Mouse (Mus musculus) MEL (cell line): ENCODE results near the gene Ccdc151. TPM values are rescaled to one million over a fixed set of nuclear protein-coding genes. Genes with fewer than 3 reads are reported as not detected.

Experiments
- DNase-seq: peaks from one replicate; pipeline ENCODE4 v3.0.0; 2011; ENCODE audit warnings: low read depth, low spot score
- H3K27ac ChIP-seq: 2 replicates; pipeline ENCODE4 v1.5.1; 2012; ENCODE audit warnings: low read depth, mild to moderate bottlenecking, control low read depth, low read length, moderate library complexity; ENCODE audit not compliant: control insufficient read depth
- H3K27me3 ChIP-seq, 2 experiments: fragments of 150-350 bp in 1 of 2; sonication (generic) in 1 of 2; 2 replicates each; pipeline ENCODE4 v1.6.1; 2012; ENCODE audit warnings: low read length in 2 of 2, mild to moderate bottlenecking in 2 of 2, improper control_type of control experiment in 1 of 2, moderate library complexity in 1 of 2; ENCODE audit not compliant: insufficient read depth in 2 of 2, control insufficient read depth in 1 of 2
- H3K36me3 ChIP-seq, 2 experiments: 2 replicates each; pipeline ENCODE4 v1.6.1; 2012 to 2014; ENCODE audit warnings: low read length in 2 of 2, improper control_type of control experiment in 1 of 2, inconsistent platforms in 1 of 2, mild to moderate bottlenecking in 1 of 2; ENCODE audit not compliant: insufficient read depth in 2 of 2, control insufficient read depth in 1 of 2
- H3K4me1 ChIP-seq, 2 experiments: fragments of 150-350 bp in 1 of 2; sonication (generic) in 1 of 2; 2 replicates each; pipeline ENCODE4 v1.6.1; 2012; ENCODE audit warnings: low read length in 2 of 2, improper control_type of control experiment in 1 of 2, mild to moderate bottlenecking in 1 of 2; ENCODE audit not compliant: insufficient read depth in 2 of 2, control insufficient read depth in 1 of 2
- H3K4me3 ChIP-seq, 2 experiments: fragments of 150-350 bp in 1 of 2; sonication (generic) in 1 of 2; 2 replicates each; pipeline ENCODE4 v1.5.1; 2012; ENCODE audit warnings: low read depth in 2 of 2, low read length in 2 of 2, mild to moderate bottlenecking in 2 of 2, moderate library complexity in 2 of 2, control low read depth in 1 of 2, improper control_type of control experiment in 1 of 2; ENCODE audit not compliant: control insufficient read depth in 1 of 2, insufficient read depth in 1 of 2
- H3K79me2 ChIP-seq: 2 replicates; pipeline ENCODE4 v1.6.1; 2012; ENCODE audit warnings: mild to moderate bottlenecking, low read length, moderate library complexity; ENCODE audit not compliant: control insufficient read depth, poor library complexity, insufficient read depth
- H3K9ac ChIP-seq: 2 replicates; pipeline ENCODE4 v1.6.1; 2012; ENCODE audit warnings: low read depth, mild to moderate bottlenecking, control low read depth, low read length, moderate library complexity; ENCODE audit not compliant: control insufficient read depth, poor library complexity, severe bottlenecking
- H3K9me3 ChIP-seq: fragments of 150-350 bp; sonication (generic); replicated peaks from 2 replicates; pipeline ENCODE4 v1.6.1; 2012; ENCODE audit warnings: mild to moderate bottlenecking, low read length, improper control_type of control experiment, moderate library complexity; ENCODE audit not compliant: insufficient read depth
- CHD2 ChIP-seq: IDR thresholded peaks from 2 replicates; pipeline ENCODE4 v1.6.1; 2011; ENCODE audit warnings: low read length, improper control_type of control experiment
- CTCF ChIP-seq, 3 experiments: IDR thresholded peaks in 2 of 3; conservative IDR thresholded peaks in 1 of 3; 2 replicates each; pipeline ENCODE4 v1.5.1; 2011 to 2012; ENCODE audit warnings: low read length in 3 of 3, low read depth in 2 of 3, mild to moderate bottlenecking in 2 of 3, improper control_type of control experiment in 1 of 3, inconsistent platforms in 1 of 3, mixed read lengths in 1 of 3, moderate library complexity in 1 of 3; ENCODE audit not compliant: control insufficient read depth in 1 of 3, insufficient read depth in 1 of 3, poor library complexity in 1 of 3, severe bottlenecking in 1 of 3
- E2F4 ChIP-seq: IDR thresholded peaks from 2 replicates; pipeline ENCODE4 v1.6.1; 2011; ENCODE audit warnings: low read depth, low read length, improper control_type of control experiment, borderline replicate concordance
- ELF1 ChIP-seq: IDR thresholded peaks from 2 replicates; pipeline ENCODE4 v1.6.1; 2014; ENCODE audit warnings: low read depth, mild to moderate bottlenecking, inconsistent platforms, low read length, improper control_type of control experiment, moderate library complexity
- EP300 ChIP-seq, 2 experiments: IDR thresholded peaks; 2 replicates each; pipeline ENCODE4 v1.6.1; 2011; ENCODE audit warnings: improper control_type of control experiment in 2 of 2, low read length in 2 of 2, low read depth in 1 of 2, mild to moderate bottlenecking in 1 of 2
- GABPA ChIP-seq: IDR thresholded peaks from 2 replicates; pipeline ENCODE4 v1.6.1; 2012; ENCODE audit warnings: low read depth, mild to moderate bottlenecking, inconsistent platforms, low read length, improper control_type of control experiment, moderate library complexity
- HCFC1 ChIP-seq: IDR thresholded peaks from 2 replicates; pipeline ENCODE4 v1.6.1; 2012; ENCODE audit warnings: low read depth, mild to moderate bottlenecking, inconsistent platforms, low read length, improper control_type of control experiment, moderate library complexity
- MXI1 ChIP-seq: IDR thresholded peaks from 2 replicates; pipeline ENCODE4 v1.6.1; 2011; ENCODE audit warnings: mild to moderate bottlenecking, low read depth, low read length, improper control_type of control experiment
- MYC ChIP-seq: IDR thresholded peaks from 2 replicates; pipeline ENCODE4 v1.6.1; 2011; ENCODE audit warnings: low read depth, mild to moderate bottlenecking, low read length, improper control_type of control experiment, moderate library complexity
- NELFE ChIP-seq: IDR thresholded peaks from 2 replicates; pipeline ENCODE4 v1.6.1; 2011; ENCODE audit warnings: low read depth, low read length, improper control_type of control experiment
- POLR2A ChIP-seq, 2 experiments: IDR thresholded peaks; 2 replicates each; pipeline ENCODE4 v1.6.1; 2011 to 2012; ENCODE audit warnings: low read length in 2 of 2, mild to moderate bottlenecking in 2 of 2, control low read depth in 1 of 2, improper control_type of control experiment in 1 of 2, low read depth in 1 of 2, moderate library complexity in 1 of 2; ENCODE audit not compliant: control insufficient read depth in 1 of 2, insufficient read depth in 1 of 2, poor library complexity in 1 of 2
- POLR2AphosphoS2 ChIP-seq: IDR thresholded peaks from 2 replicates; pipeline ENCODE4 v1.6.1; 2011; ENCODE audit warnings: low read length, improper control_type of control experiment
- RAD21 ChIP-seq: IDR thresholded peaks from 2 replicates; pipeline ENCODE4 v1.6.1; 2011; ENCODE audit warnings: mild to moderate bottlenecking, low read depth, low read length, improper control_type of control experiment
- SMC3 ChIP-seq: IDR thresholded peaks from 2 replicates; pipeline ENCODE4 v1.6.1; 2011; ENCODE audit warnings: low read depth, low read length, improper control_type of control experiment
- TAL1 ChIP-seq: IDR thresholded peaks from 2 replicates; pipeline ENCODE4 v1.6.1; 2012; ENCODE audit warnings: mild to moderate bottlenecking, inconsistent platforms, low read length, moderate library complexity, mixed read lengths
- TBP ChIP-seq: IDR thresholded peaks from 2 replicates; pipeline ENCODE4 v1.8.0; 2011; ENCODE audit warnings: low read depth, low read length, improper control_type of control experiment
- TCF12 ChIP-seq: IDR thresholded peaks from 2 replicates; pipeline ENCODE4 v1.6.1; 2014; ENCODE audit warnings: low read depth, mild to moderate bottlenecking, inconsistent platforms, low read length, improper control_type of control experiment, moderate library complexity
- ZC3H11A ChIP-seq: IDR thresholded peaks from 2 replicates; pipeline ENCODE4 v1.6.1; 2012; ENCODE audit warnings: low read depth, mild to moderate bottlenecking, inconsistent platforms, low read length, improper control_type of control experiment
- ZKSCAN1 ChIP-seq: IDR thresholded peaks from 2 replicates; pipeline ENCODE4 v1.6.1; 2012; ENCODE audit warnings: low read depth, mild to moderate bottlenecking, inconsistent platforms, low read length, improper control_type of control experiment, moderate library complexity
- polyA plus RNA-seq, 2 experiments: library from polyadenylated mRNA; stranded (reverse) in 1 of 2; unstranded in 1 of 2; fragments of >175 nt in 1 of 2; fragments of >200 nt in 1 of 2; gene quantifications; 2 replicates each; pipeline versions ENCODE4 v1.2.1 to v1.2.4; 2012; ENCODE audit warnings: low replicate concordance in 2 of 2, low read depth in 1 of 2; ENCODE audit not compliant: insufficient read length in 2 of 2, insufficient read depth in 1 of 2, missing spikeins in 1 of 2
- total RNA-seq: library from RNA; depleted of rRNA; stranded (reverse); fragments of 300-350 nt; gene quantifications from 2 replicates; pipeline ENCODE4 v1.2.3, GENCODE M21; 2012

The Ccdc151 gene
- total and polyA plus RNA-seq, 3 experiments: 0.19 to 0.99 TPM; not detected in 1

DNA sequence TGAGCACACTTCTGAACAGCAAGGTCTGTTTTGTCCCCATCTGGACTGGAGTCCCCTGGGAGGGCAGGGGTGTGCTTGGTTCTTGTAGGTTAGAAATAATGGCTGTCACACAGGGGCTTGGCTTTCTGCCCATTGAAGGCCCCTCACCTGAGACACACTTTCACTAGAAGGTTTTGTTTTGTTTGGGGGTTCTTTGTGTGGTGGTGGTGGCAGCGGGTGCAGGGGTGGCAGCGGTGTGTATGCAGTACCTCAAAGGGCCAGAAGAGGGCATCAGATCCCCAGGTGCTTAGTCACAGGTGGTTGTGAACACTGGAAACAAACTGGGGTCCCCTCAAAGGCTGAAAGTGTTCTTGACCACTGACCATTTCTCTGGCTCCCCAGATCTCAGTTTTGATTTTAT, 24.5 kb downstream of the Ccdc151 start (continued):
- no peak for TF ChIP-seq ELF1

GRCm38 (mm10) chr9:21977331-21977730, 25.1 kb downstream of the Ccdc151 start:
- peaks cover 8 to 9% of the 10 kb centered on the region in 2 experiments; a peak in 3 of 4 replicates for H3K27me3 ChIP-seq
- TF ChIP-seq ELF1: no peak
- TF ChIP-seq ZC3H11A: no peak
- TF ChIP-seq TAL1: no peak
- TF ChIP-seq, all 39 proteins: peak for 0
- H3K4me1 ChIP-seq: no peaks in the 10 kb centered on the region

DNA sequence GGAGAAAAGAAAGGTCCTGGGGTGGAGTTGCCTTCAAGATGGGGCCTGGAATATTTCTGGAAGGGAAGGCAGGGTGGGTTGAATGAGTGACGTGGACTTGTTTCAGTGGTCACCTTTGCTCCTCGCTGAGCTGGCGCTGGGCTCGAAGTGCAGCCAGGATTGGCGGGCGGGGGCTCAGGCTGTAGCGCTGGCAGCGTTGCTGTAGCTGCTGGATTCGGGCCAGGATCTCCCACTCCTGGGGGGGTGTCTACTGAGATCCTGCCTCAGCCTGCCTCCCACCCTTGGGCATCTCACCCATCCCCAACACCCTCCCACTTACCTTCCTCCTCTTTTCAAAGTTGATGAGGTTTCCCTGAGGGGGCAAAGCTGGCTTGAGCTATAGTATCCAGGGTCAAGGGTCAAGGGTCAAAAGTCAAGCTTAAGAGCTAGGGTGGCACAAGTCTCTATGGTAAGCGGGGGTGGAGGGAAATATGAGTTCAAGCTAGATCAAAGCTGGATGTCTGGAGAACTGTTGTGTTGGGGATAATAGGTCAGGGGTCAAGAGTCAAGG, 25.7 kb downstream of the Ccdc151 start:
- Histone ChIP-seq H3K9ac (no peak overlapping the region), H3K27ac (no peak overlapping the region), H3K9me3 (no peaks in the 10 kb centered on the region), H3K27me3 (peaks cover 4 to 5% of the 10 kb centered on the region in 2 experiments; a peak in 3 of 4 replicates), H3K36me3 (no peaks in the 10 kb centered on the region), H3K4me1 (no peaks in the 10 kb centered on the region), H3K79me2 (no peaks in the 10 kb centered on the region), H3K4me3 (no peak overlapping the region)
- TF ChIP-seq CTCF (IDR thresholded peaks at IDR 0.05 in 2 of 3, conservative IDR thresholded peaks at IDR 0.05 in 1 of 3; ENCODE audit: control insufficient read depth in 1 of 3, insufficient read depth in 1 of 3, low read depth in 2 of 3, low read length in 3 of 3, poor library complexity in 1 of 3, severe bottlenecking in 1 of 3) (peak in 1 of 3 experiments; percentile 3; a peak in 1 of 6 replicates), E2F4 (no peak)
- no peak for DNase-seq

More at GRCm38 (mm10) chr9:21977331-21977730, 25.1 kb downstream of the Ccdc151 start:
- Histone ChIP-seq H3K27ac (no peak overlapping the region), H3K9ac (no peak overlapping the region), H3K79me2 (no peaks in the 10 kb centered on the region), H3K9me3 (no peaks in the 10 kb centered on the region), H3K36me3 (no peaks in the 10 kb centered on the region), H3K4me3 (no peak overlapping the region)
- no peak for DNase-seq

DNA sequence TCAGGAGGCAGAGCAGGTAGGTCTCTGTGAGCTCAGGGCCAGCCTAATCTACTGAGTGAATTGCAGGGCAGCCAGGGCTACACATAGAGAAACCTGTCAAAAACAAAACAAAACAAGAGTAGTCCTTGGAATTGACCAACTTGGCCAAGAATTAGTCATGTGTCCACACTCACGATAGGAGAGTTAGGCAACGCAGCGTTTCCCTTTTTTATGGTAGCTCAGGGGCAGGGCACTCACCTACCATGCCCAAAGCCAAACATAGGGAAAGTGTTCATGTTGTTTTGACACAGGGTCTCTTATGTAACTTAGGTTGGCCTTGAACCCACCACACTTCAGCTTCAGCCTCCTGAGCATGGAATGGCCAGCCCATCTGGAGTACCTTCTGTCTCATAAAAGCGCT, 33.1 kb downstream of the Ccdc151 start:
- no peak for DNase-seq
- no peaks in the 10 kb centered on the region for H3K79me2 ChIP-seq
- H3K4me3 ChIP-seq: no peak overlapping the region
- H3K27me3 ChIP-seq: peaks cover 2 to 4% of the 10 kb centered on the region in 2 experiments; a peak in 2 of 4 replicates
- H3K9me3 ChIP-seq: no peaks in the 10 kb centered on the region
- peaks cover 0 to under 1% of the 10 kb centered on the region in 2 experiments; a peak in 2 of 4 replicates for H3K36me3 ChIP-seq
- no peak for TF ChIP-seq TCF12
- TF ChIP-seq TBP: no peak
- TF ChIP-seq POLR2AphosphoS2: no peak
- no peak for TF ChIP-seq GABPA
- no peak for TF ChIP-seq SMC3
- no peak for TF ChIP-seq RAD21
- no peak for TF ChIP-seq HCFC1
- TF ChIP-seq MYC: no peak
- TF ChIP-seq MXI1: no peak
- TF ChIP-seq NELFE: no peak
- no peak for TF ChIP-seq ZKSCAN1
- no peak for TF ChIP-seq POLR2A (IDR thresholded peaks at IDR 0.05; ENCODE audit: control insufficient read depth in 1 of 2, insufficient read depth in 1 of 2, low read depth in 1 of 2, low read length in 2 of 2, poor library complexity in 1 of 2)
- TF ChIP-seq EP300 (IDR thresholded peaks at IDR 0.05; ENCODE audit: low read depth in 1 of 2, low read length in 2 of 2): no peak
- TF ChIP-seq CHD2: no peak
- no peak overlapping the region for H3K27ac ChIP-seq
- peaks cover under 1% of the 10 kb centered on the region in 2 experiments; a peak in 3 of 4 replicates for H3K4me1 ChIP-seq
- no peak overlapping the region for H3K9ac ChIP-seq
